Mouse (Mus musculus): ENCODE results near the gene Abca9. TPM values are rescaled to one million over a fixed set of nuclear protein-coding genes. Genes with fewer than 3 reads are reported as not detected.

Abca9 gene
- 10 to 100 TPM; 16.1 to 17.8 TPM for total RNA-seq (2021)
- long read RNA-seq, experiment 1, partial matches to known transcripts, result 4 of 6 reads
- long read RNA-seq, experiment 1, other reads (novel, unspliced or antisense), result 2 of 6 reads
- long read RNA-seq, experiment 2, full-length matches to known transcripts, result 1 of 6 reads
- long read RNA-seq, experiment 2, partial matches to known transcripts, result 4 of 6 reads
- long read RNA-seq, experiment 2, other reads (novel, unspliced or antisense), result 1 of 6 reads

GRCm38 (mm10) chr11:110167459-110168251 is at the start of gene Abca9:
Abca9 (minus strand) TSS chr11:110168196.
- intact Hi-C loops (cut with DNase I), result no loop called here

GRCm38 (mm10) chr11:110217118-110217517 is 49.1 kb upstream of the Abca9 start:
- intact Hi-C loops (cut with DNase I), result no loop called here
- no peak for DNase-seq

More at GRCm38 (mm10) chr11:110167459-110168251, at the start of gene Abca9:
- DNase-seq, result peak; percentile 35 to 38

GRCm38 (mm10) chr11:110203930-110204329 is 35.9 kb upstream of the Abca9 start:
- no peak for DNase-seq
- intact Hi-C loops (cut with DNase I), result no loop called here

- no peak for DNase-seq
- intact Hi-C loops (cut with DNase I), result no loop called here
Measured at GRCm38 (mm10) chr11:110198882-110199281, 30.9 kb upstream of the Abca9 start.

- intact Hi-C loops (cut with DNase I), result no loop called here
- no peak for DNase-seq
Measured at GRCm38 (mm10) chr11:110196561-110197306, 28.7 kb upstream of the Abca9 start.

- intact Hi-C loops (cut with DNase I), result no loop called here
- no peak for DNase-seq
Measured at GRCm38 (mm10) chr11:110195310-110195709, 27.3 kb upstream of the Abca9 start.

GRCm38 (mm10) chr11:110171212-110171611 is 3.2 kb upstream of the Abca9 start:
- no peak for DNase-seq
- intact Hi-C loops (cut with DNase I), result no loop called here

GRCm38 (mm10) chr11:110165822-110166221 is 2.2 kb downstream of the Abca9 start:
- intact Hi-C loops (cut with DNase I), result no loop called here
- no peak for DNase-seq

- DNase-seq, result no peak
- intact Hi-C loops (cut with DNase I), result no loop called here
Measured at GRCm38 (mm10) chr11:110165409-110165808, 2.6 kb downstream of the Abca9 start.

- intact Hi-C loops (cut with DNase I), result no loop called here
- no peak for DNase-seq
Measured at GRCm38 (mm10) chr11:110157059-110157458, 10.9 kb downstream of the Abca9 start.

GRCm38 (mm10) chr11:110155985-110156384 is 12.0 kb downstream of the Abca9 start:
- intact Hi-C loops (cut with DNase I), result no loop called here
- no peak for DNase-seq

GRCm38 (mm10) chr11:110147640-110148039 is 20.4 kb downstream of the Abca9 start:
- DNase-seq, result no peak
- intact Hi-C loops (cut with DNase I), result no loop called here

- intact Hi-C loops (cut with DNase I), result no loop called here
- no peak for DNase-seq
Measured at GRCm38 (mm10) chr11:110145421-110145820, 22.6 kb downstream of the Abca9 start.

GRCm38 (mm10) chr11:110130760-110131159 is 37.2 kb downstream of the Abca9 start:
- DNase-seq, result no peak
- intact Hi-C loops (cut with DNase I), result no loop called here

GRCm38 (mm10) chr11:110111137-110111536 is 56.9 kb downstream of the Abca9 start:
- intact Hi-C loops (cut with DNase I), result loop anchor here (5.0 kb wide), 1 partner anchor 239 kb away; no protein-coding TSS in a partner anchor

GRCm38 (mm10) chr11:110101437-110101836 is 66.6 kb downstream of the Abca9 start:
- intact Hi-C loops (cut with DNase I), result loop anchor here (5.0 kb wide), 1 partner anchor 209 kb away; no protein-coding TSS in a partner anchor

More at GRCm38 (mm10) chr11:110111137-110111536, 56.9 kb downstream of the Abca9 start:
- DNase-seq, result no peak

GRCm38 (mm10) chr11:110098901-110099300 is 69.1 kb downstream of the Abca9 start:
- DNase-seq, result peak; percentile 7 to 21
- intact Hi-C loops (cut with DNase I), result no loop called here

More at GRCm38 (mm10) chr11:110101437-110101836, 66.6 kb downstream of the Abca9 start:
- DNase-seq, result no peak

- no peak for DNase-seq
- intact Hi-C loops (cut with DNase I), result no loop called here
Measured at GRCm38 (mm10) chr11:110097465-110097864, 70.5 kb downstream of the Abca9 start.

GRCm38 (mm10) chr11:110095858-110096257 is 72.1 kb downstream of the Abca9 start, which contains the start of gene Abca8a:
Abca8a (minus strand) TSS chr11:110095978.
- intact Hi-C loops (cut with DNase I), result no loop called here
- peak; percentile 16 to 31 for DNase-seq

- peak in 1 of 2 experiments; percentile 6 for DNase-seq
Measured at GRCm38 (mm10) chr11:110094846-110095380, 73.1 kb downstream of the Abca9 start.

More at GRCm38 (mm10) chr11:110094846-110095380, 73.1 kb downstream of the Abca9 start:
- intact Hi-C loops (cut with DNase I), result no loop called here

All from heart, postnatal 14 days (tissue).